Mouse (Mus musculus) cerebellum, adult 2 months (tissue): ENCODE measurements around the gene Olfr64.

Experiments
- CTCF ChIP-seq: fragments of 200-500 bp; IDR thresholded peaks from 2 replicates; pipeline ENCODE4 v1.5.1; 2011; ENCODE audit warnings: low read depth, mild to moderate bottlenecking, control low read depth, low read length, moderate library complexity, borderline replicate concordance; ENCODE audit not compliant: insufficient read depth
- POLR2A ChIP-seq: fragments of 200-500 bp; IDR thresholded peaks from 2 replicates; pipeline ENCODE4 v1.6.1; 2011; ENCODE audit warnings: low read length, control low read depth, borderline replicate concordance; ENCODE audit not compliant: insufficient read depth

GRCm38 (mm10) chr7:103934264-103934663 is 40.0 kb upstream of the Olfr64 start, which contains the start of gene Olfr632:
- TF ChIP-seq CTCF (no peak), POLR2A (no peak)
